Mouse (Mus musculus) kidney, adult 11 months (tissue): ENCODE results near the gene Wsb2.
A peak's percentile ranks its signal among the peaks of the same experiment; 100 is the strongest.
"Not testable (repeated sequence)": the region's sequence is repeated elsewhere in the genome, so short reads cannot be mapped to it uniquely, and the experiment has no call there.

Experiments used
- DNase-seq: peaks from one replicate; pipeline ENCODE4 v3.0.0; 2022

Gene Wsb2

DNA sequence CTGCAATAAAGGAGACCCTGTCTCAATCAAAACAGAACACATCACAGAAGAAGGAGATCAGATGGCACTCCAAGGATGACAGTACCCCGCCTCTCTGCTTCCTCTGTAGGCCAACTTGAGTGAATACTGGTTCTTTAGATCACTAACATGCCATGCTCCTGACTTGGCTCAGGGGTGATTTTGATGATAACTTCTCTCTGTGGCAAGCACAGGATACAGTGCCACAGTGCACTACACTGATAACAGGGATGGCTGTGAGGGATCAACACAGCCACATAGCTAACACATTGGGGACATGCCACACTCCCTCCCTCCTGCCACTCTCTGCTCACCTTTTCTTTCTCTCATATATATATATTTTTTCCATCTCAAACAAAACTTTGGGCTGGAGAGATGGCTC is 33.8 kb downstream of the Wsb2 start:
- no peak for DNase-seq

DNA sequence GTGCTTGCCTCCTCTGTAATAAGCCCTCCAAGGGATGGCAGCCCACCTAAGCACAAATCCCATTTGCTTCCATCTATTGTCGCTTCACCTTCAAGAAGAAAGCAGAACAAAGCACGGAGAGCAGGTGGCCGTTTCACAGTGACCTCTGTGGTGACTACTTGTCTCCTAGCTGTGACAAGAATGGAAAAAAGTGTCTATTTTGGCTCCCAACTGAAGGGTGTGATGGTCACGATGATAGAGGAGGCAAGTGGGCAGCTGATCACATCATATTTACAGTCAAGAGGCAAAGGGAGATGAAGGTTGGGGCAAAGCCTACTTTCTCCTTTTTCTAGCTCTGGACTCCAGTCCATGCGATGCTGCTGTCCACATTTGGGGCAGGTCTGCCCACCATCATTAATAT is 38.7 kb downstream of the Wsb2 start:
- no peak for DNase-seq

DNA sequence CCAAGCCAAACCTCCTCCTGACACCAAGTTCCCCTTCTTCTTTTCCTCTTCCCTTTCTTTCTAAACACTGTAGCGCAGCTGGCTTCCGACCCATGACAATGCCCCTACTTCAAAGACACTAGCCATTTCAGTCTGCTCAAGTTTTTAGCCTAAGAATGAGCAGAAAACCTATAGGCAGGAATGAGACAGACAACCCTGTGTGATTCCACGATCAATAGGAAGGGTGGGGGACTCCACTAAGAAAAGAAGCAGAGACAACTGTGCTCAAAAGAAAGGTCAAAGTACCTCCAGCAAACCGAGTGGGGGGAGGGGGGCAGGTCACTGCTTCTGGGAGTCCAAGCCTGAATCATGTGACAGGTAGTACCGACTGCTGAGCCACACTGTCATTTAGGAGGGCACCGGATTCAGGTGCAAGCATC is 39.5 kb downstream of the Wsb2 start:
- no peak for DNase-seq

DNA sequence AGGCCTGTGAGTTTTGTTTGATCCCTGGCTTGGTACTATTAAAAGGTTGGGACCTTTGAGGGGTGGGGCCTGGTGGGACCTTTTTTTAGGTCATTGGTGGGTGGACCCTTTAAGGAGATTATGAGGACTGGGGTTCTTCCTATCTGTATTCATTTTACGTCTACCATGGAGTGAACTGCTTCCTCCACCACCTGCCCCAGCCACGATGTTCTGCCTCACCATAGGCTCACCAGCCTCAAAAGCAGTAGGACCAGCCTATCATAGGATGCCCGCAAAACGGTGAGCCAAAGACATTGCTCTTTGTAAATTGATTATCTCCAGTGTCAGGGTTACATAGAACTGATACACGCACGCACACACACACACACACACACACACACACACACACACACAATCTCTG is 40.3 kb downstream of the Wsb2 start:
- DNase-seq, result no peak

DNA sequence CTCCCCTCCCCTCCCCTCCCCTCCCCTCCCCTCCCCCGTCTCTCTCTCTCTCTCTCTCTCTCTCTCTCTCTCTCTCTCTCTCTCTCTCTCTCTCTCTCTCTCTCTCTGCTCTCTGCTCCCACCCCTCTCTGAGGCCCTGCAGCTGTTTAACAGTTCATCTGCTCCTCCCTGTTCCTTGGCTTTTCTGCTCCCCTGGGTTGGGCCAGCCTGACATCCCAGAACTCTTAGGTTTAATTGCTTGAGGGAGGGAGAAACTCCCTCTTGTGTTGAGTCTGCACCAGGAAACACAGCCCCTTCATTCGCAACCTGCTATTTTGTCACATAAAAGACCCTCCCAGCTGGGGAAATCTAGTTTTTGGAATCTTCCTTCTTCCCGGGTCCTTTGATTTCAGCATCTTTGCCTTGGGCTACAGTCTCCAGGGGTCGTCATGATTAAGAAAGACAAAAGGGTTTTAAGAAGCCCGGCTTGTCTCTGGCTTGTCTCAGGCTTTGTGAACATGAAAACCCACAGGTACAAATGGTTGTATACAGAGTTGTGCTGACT is 41.0 kb downstream of the Wsb2 start:
- DNase-seq, result no peak

DNA sequence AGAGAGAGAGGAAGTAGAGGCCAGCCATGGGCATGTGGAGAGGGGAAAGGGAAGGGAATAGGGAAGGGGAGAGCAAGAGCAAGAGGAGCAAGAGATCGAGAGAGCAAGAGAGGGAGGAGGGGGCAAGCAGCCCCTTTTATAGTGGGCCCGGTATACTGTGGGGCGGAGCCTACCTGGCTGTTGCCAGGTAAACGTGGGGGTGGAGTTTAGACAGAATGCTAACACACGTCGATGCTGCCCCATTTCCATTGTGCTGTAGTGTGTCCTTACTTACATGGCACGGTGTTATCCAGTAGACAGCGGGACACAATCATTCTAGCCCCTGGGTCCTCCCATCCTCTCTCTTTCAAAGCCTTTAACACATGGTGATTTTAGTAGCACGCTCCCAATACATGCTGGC is 42.2 kb downstream of the Wsb2 start:
- DNase-seq, result no peak

DNA sequence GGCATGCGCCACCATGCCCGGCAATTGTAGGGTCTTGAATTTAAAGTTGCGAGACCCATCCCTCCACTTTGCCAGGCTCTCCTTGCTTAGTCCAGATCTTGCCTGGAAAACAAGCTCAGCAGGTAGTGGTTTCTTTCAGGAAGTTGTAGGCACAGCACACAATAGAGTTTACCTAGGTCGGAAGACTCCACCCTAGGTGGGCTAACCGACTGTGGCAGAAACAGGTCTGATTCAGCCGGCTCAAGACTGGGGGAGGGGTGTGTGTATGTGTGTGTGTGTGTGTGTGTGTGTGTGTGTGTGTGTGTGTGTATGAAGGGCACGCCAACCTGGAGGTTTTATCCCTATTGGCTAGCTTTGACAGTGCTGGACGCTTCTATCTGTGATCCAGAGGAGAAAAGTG is 46.5 kb downstream of the Wsb2 start:
- DNase-seq, result no peak

DNA sequence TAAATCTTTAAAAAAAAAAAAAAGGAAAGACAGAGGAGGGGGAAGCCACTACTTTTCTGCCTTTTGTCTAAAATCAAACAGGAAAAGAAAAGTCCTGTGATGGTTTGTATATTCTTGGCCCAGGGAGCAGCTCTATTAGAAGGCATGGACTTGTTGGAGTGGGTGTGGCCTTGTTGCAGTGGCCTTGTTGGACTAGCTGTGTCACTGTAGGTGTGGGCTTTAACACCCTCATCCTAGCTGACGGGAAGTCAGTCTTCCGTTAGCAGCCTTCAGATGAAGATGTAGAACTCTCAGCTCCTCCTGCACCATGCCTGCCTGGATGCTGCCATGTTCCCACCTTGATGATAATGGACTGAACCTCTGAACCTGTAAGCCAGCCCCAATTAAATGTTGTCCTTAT is 47.6 kb downstream of the Wsb2 start:
- not testable (repeated sequence) for DNase-seq

DNA sequence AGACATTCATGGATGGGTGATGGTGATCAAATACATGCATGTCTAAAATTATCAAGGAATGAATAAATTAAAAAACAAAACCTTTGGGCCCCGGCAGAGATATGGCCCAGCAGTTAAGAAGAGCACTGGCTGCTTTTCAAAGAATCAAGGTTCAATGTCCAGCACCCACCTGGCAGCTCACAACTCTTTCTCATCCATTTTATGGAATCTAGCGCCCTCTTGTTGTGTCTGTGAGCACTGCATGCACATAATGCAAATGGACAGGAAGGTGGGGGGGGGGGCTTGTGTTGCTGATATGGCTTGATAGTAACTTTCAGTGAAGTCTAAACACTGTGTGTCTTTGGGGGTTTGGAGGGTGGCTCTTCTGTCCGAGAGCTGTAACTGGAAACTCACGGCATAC is 51.1 kb downstream of the Wsb2 start:
- peak; percentile 49 for DNase-seq

DNA sequence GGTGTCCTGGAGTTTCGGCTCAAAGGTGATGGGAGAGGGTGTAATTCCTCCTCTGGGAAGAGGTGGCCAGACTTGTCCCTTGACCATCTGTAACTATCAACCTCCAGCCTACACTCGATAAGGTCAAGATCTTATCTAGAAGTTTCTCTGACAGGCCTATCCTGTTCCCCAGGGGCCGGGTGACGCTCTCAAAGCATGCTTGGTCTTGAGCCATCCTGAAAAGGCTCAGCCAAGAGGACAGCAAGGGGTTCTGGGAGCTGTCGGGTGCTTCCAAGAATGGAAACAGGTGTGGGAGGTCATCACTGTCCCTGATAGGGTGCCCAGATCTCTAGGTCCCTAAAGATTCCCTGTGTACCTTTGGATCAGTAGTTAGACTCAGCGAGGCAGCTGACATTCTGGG is 52.3 kb downstream of the Wsb2 start:
- DNase-seq, result no peak

DNA sequence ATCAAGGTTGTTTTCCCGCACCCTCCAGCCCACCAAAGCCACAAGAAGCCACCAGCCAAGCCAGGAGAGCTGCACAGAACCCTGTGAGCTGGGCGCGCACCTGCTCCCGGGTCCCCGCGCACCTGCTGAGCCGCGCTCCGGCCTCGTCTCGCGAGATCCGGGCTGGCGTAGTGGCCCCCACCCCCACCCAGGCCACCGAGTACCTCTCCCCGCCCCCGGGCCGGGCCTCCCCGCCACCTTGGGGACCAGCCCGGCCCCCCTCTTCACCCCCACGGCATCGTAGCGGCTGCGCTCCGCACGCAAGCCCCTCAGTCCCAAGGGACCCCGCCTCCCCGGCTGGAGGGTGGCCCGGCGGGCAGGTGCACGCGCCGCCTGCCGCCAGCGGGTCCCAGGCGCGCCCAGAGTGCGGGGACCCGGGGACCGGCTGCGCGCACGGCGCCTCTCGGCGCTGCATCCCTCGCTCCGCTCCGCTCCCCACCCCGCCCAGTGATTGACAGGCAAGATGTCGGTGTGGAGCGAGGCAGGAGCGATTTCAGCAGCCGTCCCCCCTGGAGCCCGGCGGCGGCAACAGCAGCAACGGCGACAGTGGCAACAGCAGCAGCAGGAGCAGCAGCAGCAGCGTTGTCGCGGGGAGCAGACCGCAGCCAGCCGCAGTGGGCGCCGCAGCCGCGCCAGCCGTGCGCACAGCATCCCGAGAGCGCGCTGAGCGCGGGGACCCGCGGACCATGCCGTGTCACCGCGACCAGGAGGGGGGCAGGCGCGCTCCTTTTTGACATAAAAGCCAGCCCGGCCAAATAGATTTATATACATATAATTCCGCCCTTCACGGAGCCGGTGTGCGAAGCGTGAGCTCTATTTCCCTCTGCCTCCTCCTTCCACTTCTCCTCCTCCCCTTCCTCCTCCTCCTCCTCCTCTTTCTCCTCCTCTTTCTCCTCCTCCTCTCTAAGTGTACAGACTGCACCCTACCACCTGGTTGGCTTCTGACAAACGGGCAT is 56.7 kb downstream of the Wsb2 start, which contains the start of gene Ksr2:
Gene Ksr2, plus strand, starts transcription at position 494 of the 995 bp plus-strand sequence.
- peak; percentile 47 for DNase-seq

DNA sequence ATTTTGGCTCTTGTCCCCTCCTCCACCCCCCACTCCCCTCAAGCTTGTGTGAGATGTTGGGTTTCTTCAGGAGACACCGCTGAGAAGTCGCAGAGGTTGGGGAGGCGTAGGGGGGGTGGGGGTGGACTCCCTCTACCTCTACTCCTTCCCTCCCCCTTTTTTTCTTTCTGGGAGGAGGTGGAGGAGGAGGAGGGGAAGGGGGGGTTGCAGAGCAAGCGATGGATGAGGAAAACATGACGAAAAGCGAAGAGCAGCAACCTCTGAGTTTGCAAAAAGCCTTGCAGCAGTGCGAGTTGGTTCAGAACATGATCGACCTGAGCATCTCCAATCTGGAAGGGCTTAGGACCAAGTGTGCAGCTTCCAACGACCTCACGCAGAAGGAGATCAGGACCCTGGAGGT is 57.5 kb downstream of the Wsb2 start:
- DNase-seq, result no peak

DNA sequence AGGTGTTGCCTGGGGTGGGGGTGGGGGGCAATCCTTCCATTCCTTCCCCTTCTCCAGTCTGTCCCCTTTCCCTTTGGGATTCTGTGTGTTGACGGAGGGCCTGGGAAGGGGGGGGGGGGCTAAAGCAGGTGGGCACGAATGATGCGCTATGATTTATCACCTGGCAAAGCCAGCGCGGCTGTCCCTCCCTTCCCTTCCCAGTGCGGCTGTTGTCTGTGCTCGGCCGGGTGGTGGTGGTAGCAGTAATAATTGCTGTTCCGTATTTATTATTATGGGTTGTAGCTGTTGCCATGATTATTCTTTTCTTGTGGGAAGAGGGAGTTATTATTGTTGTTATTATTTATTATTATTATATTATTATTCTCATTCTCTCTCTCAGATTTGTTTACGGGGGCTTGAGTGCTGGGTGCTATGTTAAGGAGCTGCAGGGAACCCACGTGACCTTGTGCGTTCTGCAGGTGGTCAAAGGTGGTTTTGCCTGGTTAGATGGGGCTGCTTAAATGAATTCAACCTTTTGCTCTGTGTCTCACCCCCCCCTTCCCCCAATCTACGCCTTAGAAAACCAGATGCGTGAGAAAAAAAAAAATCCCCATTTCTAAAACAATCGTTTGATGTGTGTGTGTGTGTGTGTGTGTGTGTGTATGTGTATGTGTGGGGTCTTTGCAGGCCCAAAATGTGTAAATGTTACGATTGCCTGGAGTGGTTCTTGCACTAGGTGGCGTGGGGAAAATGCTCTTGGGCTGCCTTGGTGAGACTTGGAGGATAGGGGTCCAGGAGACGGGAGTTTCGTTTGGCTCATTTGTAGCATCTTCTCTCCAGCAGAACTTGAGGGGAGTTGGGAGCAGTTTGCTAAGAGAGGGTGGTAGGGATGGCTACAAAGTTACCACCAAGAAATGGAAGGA is 58.2 kb downstream of the Wsb2 start:
- no peak for DNase-seq

DNA sequence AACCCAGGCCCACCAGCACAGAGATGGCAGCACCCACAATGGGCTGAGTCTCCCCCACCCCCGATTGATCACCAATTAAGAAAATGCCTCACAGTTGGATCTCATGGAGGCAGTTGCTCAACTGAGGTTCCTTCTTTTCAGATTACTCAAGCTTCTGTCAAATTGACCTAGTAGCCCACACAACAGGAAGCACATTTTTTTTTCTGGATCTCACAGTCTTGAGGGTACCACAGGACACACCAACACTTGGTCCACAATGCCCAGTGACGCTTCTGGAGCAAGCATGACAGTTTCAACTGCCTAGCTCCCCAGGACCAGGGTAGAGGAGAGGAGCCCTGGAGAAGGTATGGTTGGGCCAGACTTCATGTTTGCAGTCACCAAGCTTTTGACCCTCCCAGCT is 60.3 kb downstream of the Wsb2 start:
- DNase-seq, result no peak
